Mouse (Mus musculus) heart, postnatal 0 days (tissue): ENCODE data around the gene Iqcg.

Source experiments
- CTCF ChIP-seq: IDR thresholded peaks from 2 replicates; pipeline ENCODE4 v1.5.1; 2016; ENCODE audit warnings: antibody characterized with exemption, control low read depth, low read depth
- EP300 ChIP-seq: IDR thresholded peaks from 2 replicates; pipeline ENCODE4 v1.6.1; 2016; ENCODE audit warnings: antibody characterized with exemption, low read depth

DNA sequence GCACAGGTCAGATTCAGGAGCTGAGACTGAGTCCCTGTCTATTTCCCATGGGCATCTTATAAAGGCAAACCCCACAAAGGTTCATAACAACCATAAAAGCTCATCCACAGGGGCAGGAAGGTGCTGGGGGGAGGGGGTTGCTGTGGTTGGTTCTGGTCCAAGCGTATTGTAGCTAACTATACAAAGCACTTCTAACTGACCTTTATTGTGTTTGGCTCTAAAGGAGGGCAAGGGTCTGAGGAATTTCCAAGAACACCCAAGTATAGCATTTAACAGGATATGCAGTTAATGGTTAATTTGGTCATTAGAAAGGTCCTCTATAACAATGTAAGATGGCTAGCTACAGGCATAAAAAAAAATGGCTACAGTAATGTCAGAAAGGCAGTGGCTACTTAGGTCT, 13.3 kb downstream of the Iqcg start:
- TF ChIP-seq CTCF (no peak), EP300 (no peak)
